Mouse (Mus musculus) stomach, embryonic 14.5 days (tissue): ENCODE measurements around the gene Nlrp9b. TPM values are rescaled to one million over a fixed set of nuclear protein-coding genes. Genes with fewer than 3 reads are reported as not detected.
"Not testable (repeated sequence)": the region's sequence is repeated elsewhere in the genome, so short reads cannot be mapped to it uniquely, and the experiment has no call there.

ENCODE experiments used
- ATAC-seq: fragments of 200-750 bp; cut with Nextera tagmentation; 2 replicates; pipeline ENCODE4 v1.8.0; 2017; ENCODE audit warnings: low read depth, moderate TSS enrichment; ENCODE audit not compliant: insufficient number of reproducible peaks, insufficient read depth, low FRiP score
- H3K27ac ChIP-seq: fragments of 300-500 bp; sonication (generic); 2 replicates; pipeline ENCODE4 v1.5.1; 2014; ENCODE audit warnings: mild to moderate bottlenecking, low read length, moderate library complexity, mixed read lengths
- H3K27me3 ChIP-seq: fragments of 300-500 bp; sonication (generic); 2 replicates; pipeline ENCODE4 v1.6.1; 2014; ENCODE audit warnings: low read length, control low read depth, mixed read lengths; ENCODE audit not compliant: control insufficient read depth, insufficient read depth
- H3K36me3 ChIP-seq: fragments of 300-500 bp; sonication (generic); 2 replicates; pipeline ENCODE4 v1.6.1; 2014; ENCODE audit warnings: mild to moderate bottlenecking, control low read depth, low read length, moderate library complexity, mixed read lengths; ENCODE audit not compliant: control insufficient read depth, insufficient read depth
- H3K4me1 ChIP-seq: fragments of 300-500 bp; sonication (generic); 2 replicates; pipeline ENCODE4 v1.6.1; 2014; ENCODE audit warnings: low read length, control low read depth, mixed read lengths; ENCODE audit not compliant: control insufficient read depth, insufficient read depth
- H3K4me2 ChIP-seq: fragments of 300-500 bp; sonication (generic); replicated peaks from 2 replicates; pipeline ENCODE4 v1.6.1; 2014; ENCODE audit warnings: low read depth, low read length, control low read depth
- H3K4me3 ChIP-seq: fragments of 300-500 bp; sonication (generic); 2 replicates; pipeline ENCODE4 v1.5.1; 2014; ENCODE audit warnings: low read depth, low read length, control low read depth
- H3K9ac ChIP-seq: fragments of 300-500 bp; sonication (generic); replicated peaks from 2 replicates; pipeline ENCODE4 v1.6.1; 2014; ENCODE audit warnings: low read depth, mild to moderate bottlenecking, control low read depth, low read length, moderate library complexity, mixed read lengths
- H3K9me3 ChIP-seq: fragments of 300-500 bp; sonication (generic); 2 replicates; pipeline ENCODE4 v1.6.1; 2016; ENCODE audit warnings: low read depth, low read length, control low read depth; ENCODE audit not compliant: control insufficient read depth
- WGBS: fragments of 180-500 bp; shearing (Covaris S2); extraction: QIAGEN DNeasy Blood & Tissue Kit; methylation state at CpG from one replicate; pipeline ENCODE4 v1.1.7; 2014; 5-methylcytosine and 5-hydroxymethylcytosine counted together
- polyA plus RNA-seq: library from polyadenylated mRNA; unstranded; fragments of >200 nt; fragmentation: Nextera tagmentation; extraction: Ambion mirVana; gene quantifications from 2 replicates; pipeline ENCODE4 v1.2.1, GENCODE M21; 2014

Nlrp9b gene
- polyA plus RNA-seq, 1 experiment from 2014 or later, result not detected

GRCm38 (mm10) chr7:19996721-19997120 is 5.5 kb downstream of the Nlrp9b start:
- not testable (repeated sequence) for H3K4me3 ChIP-seq, H3K4me1 ChIP-seq, H3K9ac ChIP-seq, H3K27me3 ChIP-seq, H3K4me2 ChIP-seq, H3K9me3 ChIP-seq, H3K36me3 ChIP-seq, ATAC-seq, H3K27ac ChIP-seq
- 69% methylated on average over 3 of the region's 3 CpGs for WGBS

GRCm38 (mm10) chr7:20009987-20010386 is 18.7 kb downstream of the Nlrp9b start:
- no peak for ATAC-seq
- H3K9me3 ChIP-seq, result no peaks in the 10 kb centered on the region
- no peaks in the 10 kb centered on the region for H3K4me1 ChIP-seq
- 68% methylated on average over 2 of the region's 2 CpGs for WGBS
- no peak overlapping the region for H3K27ac ChIP-seq
- no peaks in the 10 kb centered on the region for H3K36me3 ChIP-seq
- no peak overlapping the region for H3K9ac ChIP-seq
- H3K4me3 ChIP-seq, result no peak overlapping the region
- H3K27me3 ChIP-seq, result no peaks in the 10 kb centered on the region
- H3K4me2 ChIP-seq, result no peak overlapping the region

- H3K27ac ChIP-seq, H3K4me2 ChIP-seq, H3K9ac ChIP-seq, ATAC-seq, H3K9me3 ChIP-seq, H3K36me3 ChIP-seq, H3K27me3 ChIP-seq, H3K4me3 ChIP-seq, H3K4me1 ChIP-seq: not testable (repeated sequence)
- 69% methylated on average over 4 of the region's 4 CpGs for WGBS
Measured at GRCm38 (mm10) chr7:20064100-20064499, 72.8 kb downstream of the Nlrp9b start.

- not testable (repeated sequence) for H3K27ac ChIP-seq, H3K27me3 ChIP-seq, H3K4me3 ChIP-seq, H3K9me3 ChIP-seq, ATAC-seq, H3K36me3 ChIP-seq, H3K9ac ChIP-seq, H3K4me2 ChIP-seq, H3K4me1 ChIP-seq
- 73% methylated on average over 18 of the region's 18 CpGs for WGBS
Measured at GRCm38 (mm10) chr7:20078118-20078517, 86.9 kb downstream of the Nlrp9b start.

GRCm38 (mm10) chr7:20099380-20099779 is 108.1 kb downstream of the Nlrp9b start, which contains the start of gene Vmn1r91:
Gene Vmn1r91 (plus strand): TSS chr7:20099680.
- H3K36me3 ChIP-seq, H3K4me2 ChIP-seq, H3K4me1 ChIP-seq, ATAC-seq, H3K9me3 ChIP-seq, H3K27ac ChIP-seq, H3K4me3 ChIP-seq, H3K27me3 ChIP-seq, H3K9ac ChIP-seq: not testable (repeated sequence)
- 79% methylated on average over 5 of the region's 5 CpGs for WGBS

- H3K4me3 ChIP-seq, H3K36me3 ChIP-seq, H3K27ac ChIP-seq, H3K9me3 ChIP-seq, H3K4me1 ChIP-seq, H3K27me3 ChIP-seq, H3K4me2 ChIP-seq, ATAC-seq, H3K9ac ChIP-seq: not testable (repeated sequence)
- WGBS, result no CpG with 5 or more reads among the region's 2 CpGs
Measured at GRCm38 (mm10) chr7:20122479-20122878, 131.2 kb downstream of the Nlrp9b start, which contains the start of gene Gm16442. Gene Gm16442 (minus strand): TSS chr7:20122579.

Other genes starting within 250 kb of the Nlrp9b start
- 106 and 113 TPM in 2 replicates for gene Nectin2, start 241.0 kb upstream of the Nlrp9b start, polyA plus RNA-seq
- gene Bcam, start 220.4 kb upstream of the Nlrp9b start, polyA plus RNA-seq, result 156 and 164 TPM in 2 replicates
- gene Cblc, start 194.7 kb upstream of the Nlrp9b start, polyA plus RNA-seq, result 15.1 and 17.7 TPM in 2 replicates
- gene Bcl3, start 168.7 kb upstream of the Nlrp9b start, polyA plus RNA-seq, result 10.7 and 11.5 TPM in 2 replicates
- gene Gm19345, start 139.5 kb upstream of the Nlrp9b start, polyA plus RNA-seq, result not detected in 2 replicates
- gene Ceacam16, start 130.2 kb upstream of the Nlrp9b start, polyA plus RNA-seq, result not detected in 2 replicates
- 0.14 and 0.41 TPM in 2 replicates for gene Ceacam19, start 103.5 kb upstream of the Nlrp9b start, polyA plus RNA-seq
- 10.4 and 11.7 TPM in 2 replicates for gene Pvr, start 70.3 kb upstream of the Nlrp9b start, polyA plus RNA-seq
- 0.18 and 0.71 TPM in 2 replicates for gene Igsf23, start 40.7 kb upstream of the Nlrp9b start, polyA plus RNA-seq
- gene Ceacam20, start 26.1 kb upstream of the Nlrp9b start, polyA plus RNA-seq, result not detected in 2 replicates
- gene Vmn1r91, start 108.2 kb downstream of the Nlrp9b start, polyA plus RNA-seq, result not detected in 2 replicates
- gene Gm16442, start 131.1 kb downstream of the Nlrp9b start, polyA plus RNA-seq, result not detected in 2 replicates
- not detected in 2 replicates for gene Vmn1r93, start 147.6 kb downstream of the Nlrp9b start, polyA plus RNA-seq
- gene Vmn1r94, start 176.9 kb downstream of the Nlrp9b start, polyA plus RNA-seq, result not detected in 2 replicates
- not detected in 2 replicates for gene Vmn1r95, start 202.2 kb downstream of the Nlrp9b start, polyA plus RNA-seq
- not detected in 2 replicates for gene Gm6164, start 214.1 kb downstream of the Nlrp9b start, polyA plus RNA-seq
- not detected in 2 replicates for gene Gm4498, start 242.4 kb downstream of the Nlrp9b start, polyA plus RNA-seq